Mouse (Mus musculus): Measurements from ENCODE around the gene Slc6a6. TPM values are rescaled to one million over a fixed set of nuclear protein-coding genes. Genes with fewer than 3 reads are reported as not detected.

Gene Slc6a6
- total and polyA plus RNA-seq, 2 experiments = 34.8 to 96.5 TPM

GRCm38 (mm10) chr6:91752884-91753283 is 69.0 kb downstream of the Slc6a6 start:
- H3K79me2 ChIP-seq (ENCODE audit: control insufficient read depth, insufficient read depth, low read length) = no peaks in the 10 kb centered on the region
- no peak for DNase-seq (ENCODE audit: extremely low read depth, low read depth, low spot score)
- peak overlapping the region; percentile 54 for H3K27ac ChIP-seq (replicated peaks; ENCODE audit: insufficient read depth, low read depth, low read length)
- H3K4me1 ChIP-seq (ENCODE audit: control insufficient read depth, insufficient read depth, low read length) = peaks cover 8% of the 10 kb centered on the region
- TF ChIP-seq CTCF (IDR thresholded peaks at IDR 0.05; ENCODE audit: low read depth, low read length) = no peak
- TF ChIP-seq POLR2A (IDR thresholded peaks at IDR 0.05; ENCODE audit: extremely low read depth, insufficient read depth, low read length) = no peak
- 38% methylated on average over 8 of the region's 8 CpGs for WGBS
- H3K36me3 ChIP-seq (ENCODE audit: control insufficient read depth, insufficient read depth, low read length) = peaks cover 31% of the 10 kb centered on the region
- no peak overlapping the region for H3K4me3 ChIP-seq (ENCODE audit: insufficient read depth, low read depth, low read length)
- no peaks in the 10 kb centered on the region for H3K27me3 ChIP-seq (ENCODE audit: control insufficient read depth, insufficient read depth, low read length)
- peak overlapping the region; percentile 42; the same call in 1 of the 2 replicates for H3K9ac ChIP-seq (ENCODE audit: low read depth, low read length)

GRCm38 (mm10) chr6:91754098-91754497 is 70.2 kb downstream of the Slc6a6 start:
- Histone ChIP-seq H3K27ac (replicated peaks; ENCODE audit: insufficient read depth, low read depth, low read length) (no peak overlapping the region), H3K4me3 (ENCODE audit: insufficient read depth, low read depth, low read length) (no peak overlapping the region), H3K9ac (ENCODE audit: low read depth, low read length) (no peak overlapping the region), H3K36me3 (ENCODE audit: control insufficient read depth, insufficient read depth, low read length) (peaks cover 23% of the 10 kb centered on the region), H3K27me3 (ENCODE audit: control insufficient read depth, insufficient read depth, low read length) (no peaks in the 10 kb centered on the region), H3K79me2 (ENCODE audit: control insufficient read depth, insufficient read depth, low read length) (no peaks in the 10 kb centered on the region), H3K4me1 (ENCODE audit: control insufficient read depth, insufficient read depth, low read length) (peaks cover 8% of the 10 kb centered on the region)
- DNase-seq (ENCODE audit: extremely low read depth, low read depth, low spot score) = no peak
- no peak for TF ChIP-seq POLR2A (IDR thresholded peaks at IDR 0.05; ENCODE audit: extremely low read depth, insufficient read depth, low read length)
- TF ChIP-seq CTCF (IDR thresholded peaks at IDR 0.05; ENCODE audit: low read depth, low read length) = no peak
- 72% methylated on average over 6 of the region's 6 CpGs for WGBS

- H3K9ac ChIP-seq (ENCODE audit: low read depth, low read length) = no peak overlapping the region
- no peak overlapping the region for H3K27ac ChIP-seq (replicated peaks; ENCODE audit: insufficient read depth, low read depth, low read length)
- peaks cover 8% of the 10 kb centered on the region for H3K4me1 ChIP-seq (ENCODE audit: control insufficient read depth, insufficient read depth, low read length)
- WGBS = 91% methylated on average over 12 of the region's 12 CpGs
- no peak overlapping the region for H3K4me3 ChIP-seq (ENCODE audit: insufficient read depth, low read depth, low read length)
- DNase-seq (ENCODE audit: extremely low read depth, low read depth, low spot score) = no peak
- no peaks in the 10 kb centered on the region for H3K27me3 ChIP-seq (ENCODE audit: control insufficient read depth, insufficient read depth, low read length)
- no peaks in the 10 kb centered on the region for H3K79me2 ChIP-seq (ENCODE audit: control insufficient read depth, insufficient read depth, low read length)
- TF ChIP-seq CTCF (IDR thresholded peaks at IDR 0.05; ENCODE audit: low read depth, low read length) = no peak
- TF ChIP-seq POLR2A (IDR thresholded peaks at IDR 0.05; ENCODE audit: extremely low read depth, insufficient read depth, low read length) = no peak
- peaks cover 19% of the 10 kb centered on the region for H3K36me3 ChIP-seq (ENCODE audit: control insufficient read depth, insufficient read depth, low read length)
These were observed 71.0 kb downstream of the Slc6a6 start for GRCm38 (mm10) chr6:91754845-91755244.

- TF ChIP-seq POLR2A (IDR thresholded peaks at IDR 0.05; ENCODE audit: extremely low read depth, insufficient read depth, low read length) (no peak), CTCF (IDR thresholded peaks at IDR 0.05; ENCODE audit: low read depth, low read length) (peak; percentile 14; the same call in 1 of the 2 replicates)
- Histone ChIP-seq H3K27ac (replicated peaks; ENCODE audit: insufficient read depth, low read depth, low read length) (no peak overlapping the region), H3K27me3 (ENCODE audit: control insufficient read depth, insufficient read depth, low read length) (no peaks in the 10 kb centered on the region), H3K9ac (ENCODE audit: low read depth, low read length) (no peak overlapping the region), H3K36me3 (ENCODE audit: control insufficient read depth, insufficient read depth, low read length) (no peaks in the 10 kb centered on the region), H3K79me2 (ENCODE audit: control insufficient read depth, insufficient read depth, low read length) (no peaks in the 10 kb centered on the region), H3K4me3 (ENCODE audit: insufficient read depth, low read depth, low read length) (no peak overlapping the region), H3K4me1 (ENCODE audit: control insufficient read depth, insufficient read depth, low read length) (no peaks in the 10 kb centered on the region)
- no peak for DNase-seq (ENCODE audit: extremely low read depth, low read depth, low spot score)
- WGBS = 84% methylated on average over 9 of the region's 9 CpGs
These were observed 78.3 kb downstream of the Slc6a6 start for GRCm38 (mm10) chr6:91762051-91762742.

- no peaks in the 10 kb centered on the region for H3K4me1 ChIP-seq (ENCODE audit: control insufficient read depth, insufficient read depth, low read length)
- H3K36me3 ChIP-seq (ENCODE audit: control insufficient read depth, insufficient read depth, low read length) = no peaks in the 10 kb centered on the region
- no peak for DNase-seq (ENCODE audit: extremely low read depth, low read depth, low spot score)
- H3K4me3 ChIP-seq (ENCODE audit: insufficient read depth, low read depth, low read length) = no peak overlapping the region
- no peaks in the 10 kb centered on the region for H3K27me3 ChIP-seq (ENCODE audit: control insufficient read depth, insufficient read depth, low read length)
- H3K9ac ChIP-seq (ENCODE audit: low read depth, low read length) = no peak overlapping the region
- H3K27ac ChIP-seq (replicated peaks; ENCODE audit: insufficient read depth, low read depth, low read length) = no peak overlapping the region
- no peaks in the 10 kb centered on the region for H3K79me2 ChIP-seq (ENCODE audit: control insufficient read depth, insufficient read depth, low read length)
- WGBS = 77% methylated on average over 8 of the region's 8 CpGs
- no peak for TF ChIP-seq POLR2A (IDR thresholded peaks at IDR 0.05; ENCODE audit: extremely low read depth, insufficient read depth, low read length)
- TF ChIP-seq CTCF (IDR thresholded peaks at IDR 0.05; ENCODE audit: low read depth, low read length) = no peak
These were observed 83.7 kb downstream of the Slc6a6 start for GRCm38 (mm10) chr6:91767550-91767949.

- 72% methylated on average over 5 of the region's 5 CpGs for WGBS
- H3K4me3 ChIP-seq (ENCODE audit: insufficient read depth, low read depth, low read length) = no peak overlapping the region
- H3K4me1 ChIP-seq (ENCODE audit: control insufficient read depth, insufficient read depth, low read length) = no peaks in the 10 kb centered on the region
- TF ChIP-seq CTCF (IDR thresholded peaks at IDR 0.05; ENCODE audit: low read depth, low read length) (no peak), POLR2A (IDR thresholded peaks at IDR 0.05; ENCODE audit: extremely low read depth, insufficient read depth, low read length) (no peak)
- no peaks in the 10 kb centered on the region for H3K79me2 ChIP-seq (ENCODE audit: control insufficient read depth, insufficient read depth, low read length)
- no peak for DNase-seq (ENCODE audit: extremely low read depth, low read depth, low spot score)
- no peaks in the 10 kb centered on the region for H3K27me3 ChIP-seq (ENCODE audit: control insufficient read depth, insufficient read depth, low read length)
- no peak overlapping the region for H3K9ac ChIP-seq (ENCODE audit: low read depth, low read length)
- H3K27ac ChIP-seq (replicated peaks; ENCODE audit: insufficient read depth, low read depth, low read length) = no peak overlapping the region
- no peaks in the 10 kb centered on the region for H3K36me3 ChIP-seq (ENCODE audit: control insufficient read depth, insufficient read depth, low read length)
These were observed 90.1 kb downstream of the Slc6a6 start for GRCm38 (mm10) chr6:91773951-91774350.
